Mouse (Mus musculus): Measurements from ENCODE around the gene Psmd13.

DNA sequence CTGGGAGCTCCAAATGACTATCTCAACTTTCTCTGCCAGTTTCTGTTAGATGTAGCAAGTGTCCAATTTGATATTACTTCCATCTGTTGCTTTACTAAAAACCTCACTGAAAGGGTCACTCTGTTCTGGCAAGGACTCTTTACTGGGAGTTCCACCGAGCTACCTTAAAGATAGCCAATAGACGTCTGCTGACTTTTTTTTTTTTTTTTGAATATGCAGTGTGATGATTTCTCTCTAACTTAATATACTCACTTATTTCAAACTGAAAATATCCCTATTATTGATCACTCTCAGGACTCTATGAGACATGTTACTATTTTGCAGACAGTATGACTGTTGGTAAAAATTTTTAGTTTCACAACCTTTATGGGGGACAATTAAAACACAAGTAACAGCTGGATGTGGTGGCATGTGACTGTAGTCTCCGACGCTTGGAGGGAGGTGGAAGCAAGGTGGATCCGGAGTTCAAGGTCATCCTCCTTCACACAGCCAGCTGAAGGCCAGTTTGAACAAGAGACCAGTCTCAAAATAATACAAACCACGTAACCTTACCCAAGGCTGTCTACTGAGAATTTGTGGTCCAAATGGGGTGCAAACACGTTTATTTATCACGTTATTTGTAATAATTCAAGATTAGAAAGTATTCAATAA is 778 bp upstream of the Psmd13 start:
- no peak for TF ChIP-seq GATA1 (IDR thresholded peaks at IDR 0.05; ENCODE audit: low read length)
- TF ChIP-seq TAL1 (IDR thresholded peaks at IDR 0.05; ENCODE audit: low read length) = no peak
